Mouse (Mus musculus): ENCODE measurements around the gene Rab44. TPM values are rescaled to one million over a fixed set of nuclear protein-coding genes. Genes with fewer than 3 reads are reported as not detected.

The Rab44 gene
- polyA plus RNA-seq, 1 experiment from 2014 or later = 0.20 TPM

DNA sequence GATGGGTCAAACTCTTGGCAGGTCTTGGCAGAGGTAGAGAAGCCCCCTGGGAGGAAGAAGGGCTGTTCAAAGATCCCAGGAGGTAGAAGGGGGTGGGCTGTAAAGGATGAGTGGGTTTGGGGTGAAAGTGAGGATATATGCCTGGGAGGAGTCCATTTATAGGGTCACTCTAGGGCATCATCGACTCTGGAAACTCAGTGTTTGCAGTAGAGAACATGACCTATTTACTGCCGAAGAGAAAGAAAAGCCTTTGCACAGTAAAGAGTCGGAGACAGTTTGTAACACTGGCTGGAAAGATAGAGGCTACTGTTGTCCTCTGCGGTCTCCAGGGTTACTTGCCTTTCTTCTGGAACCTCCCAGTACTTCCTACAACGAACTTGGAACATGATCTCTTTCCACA, 40.6 kb upstream of the Rab44 start:
- no peak for ATAC-seq (ENCODE audit: low FRiP score, low TSS enrichment)

DNA sequence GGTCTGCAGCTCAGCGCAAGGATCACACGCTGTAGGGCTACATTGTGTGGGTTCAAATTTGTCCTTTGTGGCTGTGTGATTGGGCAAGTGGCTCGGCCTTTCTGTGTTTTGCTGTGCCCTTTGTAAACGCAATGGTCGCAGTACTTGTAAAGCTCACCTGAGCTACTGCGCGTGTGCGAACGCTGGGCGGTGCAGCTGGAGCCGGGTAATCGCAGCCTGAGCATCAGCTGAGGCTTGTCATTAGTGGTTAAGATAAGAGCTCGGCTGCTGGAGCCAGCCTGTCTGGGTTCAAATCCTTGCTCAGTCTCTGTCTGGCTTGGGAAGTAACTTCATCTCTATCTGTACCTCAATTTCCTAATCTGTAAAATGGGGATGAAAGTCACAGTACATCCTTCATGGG, 39.9 kb upstream of the Rab44 start:
- 84% methylated on average over 13 of the region's 13 CpGs for WGBS
- Histone ChIP-seq H3K4me3 (replicated peaks; ENCODE audit: low read depth, low read length) (no peak overlapping the region), H3K9me3 (ENCODE audit: control insufficient read depth, low read length) (no peaks in the 10 kb centered on the region), H3K9ac (replicated peaks; ENCODE audit: low read length) (no peak overlapping the region), H3K36me3 (ENCODE audit: control insufficient read depth, insufficient read depth, low read length) (no peaks in the 10 kb centered on the region), H3K4me1 (ENCODE audit: control insufficient read depth, insufficient read depth, low read length) (peaks cover 10% of the 10 kb centered on the region; the same call in 1 of the 2 replicates), H3K4me2 (ENCODE audit: low read length) (no peak overlapping the region), H3K27ac (replicated peaks; ENCODE audit: low read depth, low read length) (no peak overlapping the region), H3K27me3 (ENCODE audit: control insufficient read depth, insufficient read depth, low read length) (0 out of 2 replicates have a peak, but pooled peaks cover 5% of the 10 kb centered on the region)
- no peak for ATAC-seq (ENCODE audit: low FRiP score, low TSS enrichment)
- no peak for DNase-seq

More for the DNA sequence above, 40.6 kb upstream of the Rab44 start:
- Histone ChIP-seq H3K4me3 (replicated peaks; ENCODE audit: low read depth, low read length) (no peak overlapping the region), H3K27ac (replicated peaks; ENCODE audit: low read depth, low read length) (no peak overlapping the region), H3K9me3 (ENCODE audit: control insufficient read depth, low read length) (no peaks in the 10 kb centered on the region), H3K9ac (replicated peaks; ENCODE audit: low read length) (no peak overlapping the region), H3K36me3 (ENCODE audit: control insufficient read depth, insufficient read depth, low read length) (no peaks in the 10 kb centered on the region), H3K4me2 (ENCODE audit: low read length) (no peak overlapping the region), H3K4me1 (ENCODE audit: control insufficient read depth, insufficient read depth, low read length) (peaks cover 7% of the 10 kb centered on the region; the same call in 1 of the 2 replicates), H3K27me3 (ENCODE audit: control insufficient read depth, insufficient read depth, low read length) (0 out of 2 replicates have a peak, but pooled peaks cover under 1% of the 10 kb centered on the region)
- no peak for DNase-seq
- 60% methylated on average over 5 of the region's 5 CpGs for WGBS

DNA sequence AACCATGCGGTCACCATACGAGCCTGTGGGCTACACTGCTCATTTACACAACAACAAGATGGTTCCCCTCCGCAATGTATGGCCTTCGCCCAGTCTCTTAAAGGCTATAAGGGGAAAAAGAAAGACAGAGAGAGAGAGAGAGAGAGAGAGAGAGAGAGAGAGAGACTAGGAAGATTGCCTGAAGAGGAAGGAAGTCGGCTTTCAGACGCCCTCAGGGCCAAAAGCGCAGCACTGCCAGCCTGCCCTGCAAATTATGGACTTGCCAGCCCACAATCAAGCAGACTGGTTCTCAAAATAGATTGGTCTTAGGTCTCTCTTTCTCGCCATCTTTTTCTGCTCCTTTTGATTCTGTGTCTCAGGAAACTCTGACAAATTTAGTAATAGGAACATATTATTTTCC, 37.7 kb upstream of the Rab44 start:
- no peak for DNase-seq
- no peak for ATAC-seq (ENCODE audit: low FRiP score, low TSS enrichment)
- Histone ChIP-seq H3K4me1 (ENCODE audit: control insufficient read depth, insufficient read depth, low read length) (peaks cover 16% of the 10 kb centered on the region; the same call in 1 of the 2 replicates), H3K4me2 (ENCODE audit: low read length) (no peak overlapping the region), H3K27me3 (ENCODE audit: control insufficient read depth, insufficient read depth, low read length) (peaks cover 12% of the 10 kb centered on the region), H3K9ac (replicated peaks; ENCODE audit: low read length) (no peak overlapping the region), H3K9me3 (ENCODE audit: control insufficient read depth, low read length) (no peaks in the 10 kb centered on the region), H3K36me3 (ENCODE audit: control insufficient read depth, insufficient read depth, low read length) (no peaks in the 10 kb centered on the region), H3K27ac (replicated peaks; ENCODE audit: low read depth, low read length) (no peak overlapping the region), H3K4me3 (replicated peaks; ENCODE audit: low read depth, low read length) (no peak overlapping the region)
- WGBS = 92% methylated on average over 8 of the region's 8 CpGs

DNA sequence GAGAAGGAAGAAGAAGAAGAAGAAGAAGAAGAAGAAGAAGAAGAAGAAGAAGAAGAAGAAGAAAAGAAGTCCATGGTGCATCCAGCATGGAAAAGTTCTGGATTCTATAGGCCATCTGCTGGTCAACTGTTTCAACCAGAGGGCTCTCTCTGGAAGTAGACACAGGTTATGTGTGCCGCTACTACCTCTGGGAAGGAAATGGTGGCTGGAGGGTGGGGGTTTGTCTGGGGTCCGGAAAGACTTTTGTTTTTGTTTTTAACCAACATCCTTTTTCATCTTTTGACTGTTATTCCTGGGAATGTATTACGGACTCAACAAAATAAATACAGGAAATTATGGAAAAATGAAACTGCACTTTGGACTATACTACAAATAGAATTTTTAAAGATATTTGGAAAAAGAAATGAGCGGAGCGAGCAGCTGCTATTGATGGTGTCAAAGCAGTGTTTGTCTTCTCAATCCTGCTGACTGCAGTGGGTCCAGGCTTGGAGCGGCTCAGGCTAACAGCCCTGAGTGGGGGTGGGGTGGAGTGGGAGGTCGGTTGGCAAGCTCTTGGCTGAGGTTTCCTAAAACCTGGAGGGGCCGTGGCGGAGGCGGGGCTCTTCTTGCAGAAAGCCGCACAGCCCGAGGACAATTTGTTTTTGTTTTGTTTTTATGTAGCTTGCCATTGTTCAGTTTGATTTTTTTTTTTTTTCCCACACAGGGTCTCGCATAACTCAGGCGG, 36.0 kb upstream of the Rab44 start:
- H3K36me3 ChIP-seq (ENCODE audit: control insufficient read depth, insufficient read depth, low read length) = no peaks in the 10 kb centered on the region
- peak overlapping the region; percentile 33 for H3K4me2 ChIP-seq (ENCODE audit: low read length)
- H3K4me3 ChIP-seq (replicated peaks; ENCODE audit: low read depth, low read length) = peak overlapping the region; percentile 10; the same call in 1 of the 2 replicates
- no peak overlapping the region for H3K9ac ChIP-seq (replicated peaks; ENCODE audit: low read length)
- ATAC-seq (ENCODE audit: low FRiP score, low TSS enrichment) (no peak), DNase-seq (peak; percentile 71)
- no peaks in the 10 kb centered on the region for H3K9me3 ChIP-seq (ENCODE audit: control insufficient read depth, low read length)
- peaks cover 19% of the 10 kb centered on the region; the same call in 1 of the 2 replicates for H3K4me1 ChIP-seq (ENCODE audit: control insufficient read depth, insufficient read depth, low read length)
- WGBS = 23% methylated on average over 14 of the region's 14 CpGs
- H3K27ac ChIP-seq (replicated peaks; ENCODE audit: low read depth, low read length) = no peak overlapping the region
- peaks cover 13% of the 10 kb centered on the region for H3K27me3 ChIP-seq (ENCODE audit: control insufficient read depth, insufficient read depth, low read length)

DNA sequence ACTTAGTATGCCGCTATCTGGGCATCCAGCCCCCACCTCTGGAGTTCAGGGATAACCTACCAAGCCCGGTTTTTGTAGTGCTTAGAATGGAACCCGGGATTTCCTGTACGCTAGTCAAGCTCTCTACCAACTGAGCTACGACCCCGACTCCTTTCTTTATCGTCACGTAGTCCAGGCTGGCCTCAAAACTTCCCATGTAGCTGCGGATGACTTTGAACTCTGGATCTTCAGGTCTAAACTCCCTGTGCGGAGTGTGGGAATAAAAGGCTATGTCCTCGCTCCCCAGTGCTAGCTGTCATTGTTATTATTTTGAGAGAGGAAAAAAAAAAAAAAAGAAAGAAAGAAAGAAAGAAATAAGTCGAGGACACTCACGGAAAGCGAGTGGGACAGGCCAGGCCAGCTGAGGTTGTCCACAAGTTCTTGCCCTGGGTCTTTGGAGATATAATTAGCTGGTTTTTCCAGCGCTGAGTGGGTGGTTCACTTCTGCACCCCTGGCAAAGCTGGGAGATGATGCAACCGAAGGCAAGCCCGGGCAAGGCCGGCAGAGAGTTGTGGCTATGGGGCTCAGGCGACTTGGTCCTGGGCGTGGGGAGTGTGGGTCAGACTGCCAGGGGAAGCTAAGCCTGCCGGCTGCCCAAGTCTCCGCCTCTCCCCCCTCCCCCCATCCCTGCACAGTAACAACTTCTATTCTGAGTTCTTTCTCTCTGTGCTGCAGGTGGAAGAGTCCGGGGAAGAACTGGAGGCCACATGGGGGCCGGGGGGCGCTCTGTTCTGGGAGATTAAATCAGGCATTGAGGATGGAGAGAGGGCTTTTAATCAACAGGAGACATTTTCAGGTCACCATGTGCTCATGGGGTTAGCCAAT, 35.2 kb upstream of the Rab44 start:
- WGBS = 6% methylated on average over 25 of the region's 25 CpGs
- H3K27ac ChIP-seq (replicated peaks; ENCODE audit: low read depth, low read length) = no peak overlapping the region
- DNase-seq = peak; percentile 32

DNA sequence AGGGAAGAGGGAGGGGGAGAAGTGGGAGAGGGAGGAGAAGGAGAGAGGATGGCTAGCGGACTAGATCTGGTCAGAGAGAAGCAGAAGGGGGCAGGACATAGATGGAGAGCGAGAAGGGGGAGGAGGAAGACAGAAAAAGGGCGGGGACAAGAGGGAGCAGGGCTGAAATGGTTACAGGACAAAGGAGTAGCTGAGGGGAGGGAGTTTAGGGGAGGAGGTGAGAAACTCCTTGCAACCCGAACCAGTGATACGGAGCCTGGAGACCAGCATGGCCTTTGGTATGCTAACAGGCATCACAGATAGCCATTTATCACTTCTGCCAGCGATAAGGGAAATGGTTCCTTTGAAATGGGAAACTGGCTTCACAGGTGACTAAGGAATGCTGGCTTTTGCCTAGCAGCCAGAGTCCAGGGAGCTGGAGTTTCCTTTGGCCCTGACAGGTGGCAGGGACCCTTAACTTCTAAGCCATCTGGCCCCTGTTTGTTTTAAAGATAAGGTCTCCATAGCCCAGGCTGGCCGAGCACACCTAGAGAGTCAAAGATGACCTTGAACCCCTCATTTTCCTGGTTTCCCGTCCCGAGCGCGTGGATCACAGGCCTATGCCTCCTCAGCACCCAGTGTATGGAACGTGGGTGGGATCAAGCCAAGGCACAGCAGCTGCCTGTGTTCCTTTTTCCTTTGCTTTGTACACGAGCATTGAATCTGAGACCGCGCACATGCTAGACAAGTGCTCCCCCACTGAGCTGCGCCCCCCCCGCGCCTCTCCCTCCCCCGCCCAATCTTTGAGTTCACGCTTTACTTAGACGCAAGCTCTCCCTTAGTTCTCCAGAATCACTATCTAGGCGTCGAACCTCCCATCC, 33.0 kb upstream of the Rab44 start:
- ATAC-seq (ENCODE audit: low FRiP score, low TSS enrichment) (no peak), DNase-seq (peak; percentile 37)
- peaks cover 13% of the 10 kb centered on the region for H3K27me3 ChIP-seq (ENCODE audit: control insufficient read depth, insufficient read depth, low read length)
- peak overlapping the region; percentile 26; the same call in 1 of the 2 replicates for H3K4me2 ChIP-seq (ENCODE audit: low read length)
- no peak overlapping the region for H3K4me3 ChIP-seq (replicated peaks; ENCODE audit: low read depth, low read length)
- no peaks in the 10 kb centered on the region for H3K36me3 ChIP-seq (ENCODE audit: control insufficient read depth, insufficient read depth, low read length)
- WGBS = 4% methylated on average over 23 of the region's 23 CpGs
- H3K9ac ChIP-seq (replicated peaks; ENCODE audit: low read length) = no peak overlapping the region
- H3K9me3 ChIP-seq (ENCODE audit: control insufficient read depth, low read length) = no peaks in the 10 kb centered on the region
- H3K27ac ChIP-seq (replicated peaks; ENCODE audit: low read depth, low read length) = no peak overlapping the region
- H3K4me1 ChIP-seq (ENCODE audit: control insufficient read depth, insufficient read depth, low read length) = peaks cover 16% of the 10 kb centered on the region; the same call in 1 of the 2 replicates

More for the DNA sequence above, 35.2 kb upstream of the Rab44 start:
- no peaks in the 10 kb centered on the region for H3K9me3 ChIP-seq (ENCODE audit: control insufficient read depth, low read length)
- H3K4me1 ChIP-seq (ENCODE audit: control insufficient read depth, insufficient read depth, low read length) = peaks cover 16% of the 10 kb centered on the region; the same call in 1 of the 2 replicates
- no peak overlapping the region for H3K9ac ChIP-seq (replicated peaks; ENCODE audit: low read length)
- no peak for ATAC-seq (ENCODE audit: low FRiP score, low TSS enrichment)
- peaks cover 13% of the 10 kb centered on the region for H3K27me3 ChIP-seq (ENCODE audit: control insufficient read depth, insufficient read depth, low read length)
- H3K4me3 ChIP-seq (replicated peaks; ENCODE audit: low read depth, low read length) = peak overlapping the region; percentile 10; the same call in 1 of the 2 replicates
- no peaks in the 10 kb centered on the region for H3K36me3 ChIP-seq (ENCODE audit: control insufficient read depth, insufficient read depth, low read length)
- peak overlapping the region; percentile 33 for H3K4me2 ChIP-seq (ENCODE audit: low read length)

DNA sequence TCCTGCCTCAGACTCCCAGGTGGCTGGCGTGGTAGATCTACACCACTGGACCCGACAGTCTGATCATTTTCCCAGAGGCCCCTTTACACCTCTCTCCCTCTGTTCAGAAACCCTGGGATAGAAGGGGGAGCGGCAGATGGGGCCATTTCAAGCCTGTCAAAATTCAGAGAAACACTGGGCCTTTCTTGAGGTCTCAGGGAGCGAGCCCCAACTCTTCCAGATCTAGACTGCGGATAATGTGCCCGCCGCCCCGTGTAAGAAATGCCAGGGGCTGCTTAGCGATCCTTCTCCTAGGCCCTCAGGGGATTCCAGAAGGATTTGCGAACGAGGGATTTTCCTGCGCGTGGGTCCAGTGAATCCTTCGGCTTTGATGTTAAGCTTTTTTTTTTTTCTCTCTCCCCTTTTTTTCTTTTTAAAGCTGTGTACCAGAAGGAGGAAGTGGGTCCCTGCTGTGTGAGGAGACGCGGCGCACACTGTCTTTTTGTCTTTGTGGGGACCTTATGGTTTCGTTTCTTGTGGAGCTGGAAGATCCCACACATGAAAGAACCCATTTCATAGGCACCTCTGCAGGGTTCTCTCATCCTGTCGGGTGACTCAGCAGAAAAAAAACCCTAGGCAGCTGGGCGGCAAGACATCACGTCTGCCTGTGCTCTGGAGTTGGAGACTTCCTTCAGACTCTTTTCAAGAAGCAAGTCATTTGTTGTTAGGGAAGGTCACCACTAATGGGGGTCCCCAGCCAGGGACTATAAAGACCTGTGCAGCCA, 32.1 kb upstream of the Rab44 start:
- no peak overlapping the region for H3K4me3 ChIP-seq (replicated peaks; ENCODE audit: low read depth, low read length)
- peaks cover 16% of the 10 kb centered on the region; the same call in 1 of the 2 replicates for H3K4me1 ChIP-seq (ENCODE audit: control insufficient read depth, insufficient read depth, low read length)
- no peaks in the 10 kb centered on the region for H3K9me3 ChIP-seq (ENCODE audit: control insufficient read depth, low read length)
- no peak overlapping the region; the same call in 1 of the 2 replicates for H3K27ac ChIP-seq (replicated peaks; ENCODE audit: low read depth, low read length)
- WGBS = 4% methylated on average over 21 of the region's 21 CpGs
- H3K4me2 ChIP-seq (ENCODE audit: low read length) = peak overlapping the region; percentile 26; the same call in 1 of the 2 replicates
- DNase-seq = peak; percentile 61
- H3K27me3 ChIP-seq (ENCODE audit: control insufficient read depth, insufficient read depth, low read length) = peaks cover 13% of the 10 kb centered on the region
- no peaks in the 10 kb centered on the region for H3K36me3 ChIP-seq (ENCODE audit: control insufficient read depth, insufficient read depth, low read length)
- no peak for ATAC-seq (ENCODE audit: low FRiP score, low TSS enrichment)
- H3K9ac ChIP-seq (replicated peaks; ENCODE audit: low read length) = no peak overlapping the region; the same call in 1 of the 2 replicates

All from midbrain, embryonic 14.5 days (tissue).